Mouse (Mus musculus) forebrain, embryonic 14.5 days (tissue): Measurements from ENCODE around the gene Lnp1. TPM values are rescaled to one million over a fixed set of nuclear protein-coding genes. Genes with fewer than 3 reads are reported as not detected.

ENCODE experiments used
- polyA plus RNA-seq: library from polyadenylated mRNA; unstranded; fragments of >200 nt; fragmentation: Nextera tagmentation; extraction: Ambion mirVana; gene quantifications from 2 replicates; pipeline ENCODE4 v1.2.1, GENCODE M21; 2014

The Lnp1 gene
- polyA plus RNA-seq, 1 experiment from 2014 or later = not detected

Other genes starting within 250 kb of the Lnp1 start
- 163 and 169 TPM in 2 replicates for gene Tfg, start 210.6 kb downstream of the Lnp1 start, polyA plus RNA-seq
- gene Adgrg7, start 132.2 kb downstream of the Lnp1 start, polyA plus RNA-seq = not detected in 2 replicates
- 6.4 and 7.0 TPM in 2 replicates for gene Tmem45a, start 41.9 kb downstream of the Lnp1 start, polyA plus RNA-seq
- not detected in 2 replicates for gene Tmem45a2, start 143.3 kb upstream of the Lnp1 start, polyA plus RNA-seq
- gene Tomm70a, start 193.6 kb upstream of the Lnp1 start, polyA plus RNA-seq = 58.3 and 59.8 TPM in 2 replicates
- gene Nit2, start 239.3 kb upstream of the Lnp1 start, polyA plus RNA-seq = 43.8 and 44.2 TPM in 2 replicates